Mouse (Mus musculus): ENCODE data around the gene Evi2a.

Gene Evi2a

GRCm38 (mm10) chr11:79526549-79526948 is 3.9 kb downstream of the Evi2a start:
- DNase-seq (ENCODE audit: low read depth, low spot score), result no peak

GRCm38 (mm10) chr11:79524310-79524575 is 6.2 kb downstream of the Evi2a start:
- DNase-seq (ENCODE audit: low read depth, low spot score), result no peak

GRCm38 (mm10) chr11:79523560-79524309 is 6.7 kb downstream of the Evi2a start, which contains the start of gene Evi2b:
Gene Evi2b, minus strand, starts transcription at chr11:79523762.
- no peak for DNase-seq (ENCODE audit: low read depth, low spot score)

GRCm38 (mm10) chr11:79522944-79523343 is 7.5 kb downstream of the Evi2a start:
- no peak for DNase-seq (ENCODE audit: low read depth, low spot score)

- DNase-seq (ENCODE audit: low read depth, low spot score), result no peak
These were observed 8.5 kb downstream of the Evi2a start for GRCm38 (mm10) chr11:79521930-79522329.

GRCm38 (mm10) chr11:79520772-79521171 is 9.6 kb downstream of the Evi2a start:
- no peak for DNase-seq (ENCODE audit: low read depth, low spot score)

- no peak for DNase-seq (ENCODE audit: low read depth, low spot score)
These were observed 10.5 kb downstream of the Evi2a start for GRCm38 (mm10) chr11:79519878-79520291.

- no peak for DNase-seq (ENCODE audit: low read depth, low spot score)
These were observed 11.1 kb downstream of the Evi2a start for GRCm38 (mm10) chr11:79519299-79519698.

GRCm38 (mm10) chr11:79515798-79516197 is 14.6 kb downstream of the Evi2a start:
- no peak for DNase-seq (ENCODE audit: low read depth, low spot score)

GRCm38 (mm10) chr11:79515331-79515730 is 15.1 kb downstream of the Evi2a start:
- DNase-seq (ENCODE audit: low read depth, low spot score), result no peak

- no peak for DNase-seq (ENCODE audit: low read depth, low spot score)
These were observed 18.4 kb downstream of the Evi2a start for GRCm38 (mm10) chr11:79511970-79512369.

- no peak for DNase-seq (ENCODE audit: low read depth, low spot score)
These were observed 25.9 kb downstream of the Evi2a start for GRCm38 (mm10) chr11:79504506-79504905.

- DNase-seq (ENCODE audit: low read depth, low spot score), result no peak
These were observed 26.6 kb downstream of the Evi2a start, which contains the start of gene Omg for GRCm38 (mm10) chr11:79503845-79504244. Gene Omg, minus strand, starts transcription at chr11:79504084.

- no peak for DNase-seq (ENCODE audit: low read depth, low spot score)
These were observed 27.5 kb downstream of the Evi2a start for GRCm38 (mm10) chr11:79502917-79503316.

GRCm38 (mm10) chr11:79494976-79495800 is 35.2 kb downstream of the Evi2a start:
- no peak for DNase-seq (ENCODE audit: low read depth, low spot score)

GRCm38 (mm10) chr11:79484721-79485120 is 45.7 kb downstream of the Evi2a start:
- no peak for DNase-seq (ENCODE audit: low read depth, low spot score)

- DNase-seq (ENCODE audit: low read depth, low spot score), result no peak
These were observed 46.4 kb downstream of the Evi2a start for GRCm38 (mm10) chr11:79483876-79484528.

GRCm38 (mm10) chr11:79483392-79483791 is 47.0 kb downstream of the Evi2a start:
- no peak for DNase-seq (ENCODE audit: low read depth, low spot score)

Measured in brain, embryonic 18.5 days (tissue).